Mouse (Mus musculus) liver, embryonic 11.5 days (tissue): ENCODE results near the gene Lix1l. TPM values are rescaled to one million over a fixed set of nuclear protein-coding genes. Genes with fewer than 3 reads are reported as not detected.
"Not testable (repeated sequence)": the region's sequence is repeated elsewhere in the genome, so short reads cannot be mapped to it uniquely, and the experiment has no call there.

ENCODE experiments used
- ATAC-seq: fragments of 200-750 bp; cut with Nextera tagmentation; replicated peaks from 2 replicates; pipeline ENCODE4 v1.8.0; 2017; ENCODE audit warnings: moderate number of reproducible peaks, mild to moderate bottlenecking, moderate TSS enrichment, moderate library complexity; ENCODE audit not compliant: low FRiP score
- DNase-seq: peaks from one replicate; pipeline ENCODE4 v3.0.0-alpha.2; 2017; ENCODE audit warnings: low spot score
- H3K27ac ChIP-seq: fragments of 300-500 bp; sonication (generic); 2 replicates; pipeline ENCODE4 v1.5.1; 2014; ENCODE audit warnings: mild to moderate bottlenecking, low read depth, low read length, control low read depth
- H3K27me3 ChIP-seq: fragments of 300-500 bp; sonication (generic); replicated peaks from 2 replicates; pipeline ENCODE4 v1.6.1; 2014; ENCODE audit warnings: low read length, mixed read lengths; ENCODE audit not compliant: control insufficient read depth, insufficient read depth
- H3K36me3 ChIP-seq: fragments of 300-500 bp; sonication (generic); 2 replicates; pipeline ENCODE4 v1.6.1; 2014; ENCODE audit warnings: mild to moderate bottlenecking, low read length, moderate library complexity, mixed read lengths; ENCODE audit not compliant: control insufficient read depth, insufficient read depth
- H3K4me1 ChIP-seq: fragments of 300-500 bp; sonication (generic); replicated peaks from 2 replicates; pipeline ENCODE4 v1.6.1; 2014; ENCODE audit warnings: low read length, mixed read lengths; ENCODE audit not compliant: control insufficient read depth, insufficient read depth
- H3K4me2 ChIP-seq: fragments of 300-500 bp; sonication (generic); 2 replicates; pipeline ENCODE4 v1.6.1; 2014; ENCODE audit warnings: mild to moderate bottlenecking, control low read depth, moderate library complexity
- H3K4me3 ChIP-seq: fragments of 300-500 bp; sonication (generic); 2 replicates; pipeline ENCODE4 v1.5.1; 2014; ENCODE audit warnings: low read depth, low read length, control low read depth
- H3K9ac ChIP-seq: fragments of 300-500 bp; sonication (generic); 2 replicates; pipeline ENCODE4 v1.6.1; 2014; ENCODE audit warnings: low read depth, low read length, control low read depth
- H3K9me3 ChIP-seq: fragments of 300-500 bp; sonication (generic); 2 replicates; pipeline ENCODE4 v1.6.1; 2016; ENCODE audit warnings: low read length, inconsistent platforms, mixed read lengths; ENCODE audit not compliant: control insufficient read depth
- WGBS: fragments of 180-500 bp; shearing (Covaris S2); extraction: QIAGEN DNeasy Blood & Tissue Kit; methylation state at CpG from one replicate; pipeline ENCODE4 v1.1.7; 2014; 5-methylcytosine and 5-hydroxymethylcytosine counted together
- polyA plus RNA-seq: library from polyadenylated mRNA; unstranded; fragments of >200 nt; fragmentation: Nextera tagmentation; extraction: Ambion mirVana; gene quantifications from 2 replicates; pipeline ENCODE4 v1.2.1, GENCODE M21; 2014

The Lix1l gene
- polyA plus RNA-seq, 1 experiment from 2014 or later = 3.1 TPM

- H3K9ac ChIP-seq = no peak overlapping the region
- no peaks in the 10 kb centered on the region for H3K9me3 ChIP-seq
- DNase-seq (no peak), ATAC-seq (no peak)
- no peak overlapping the region for H3K27ac ChIP-seq
- H3K4me1 ChIP-seq = peaks cover 30% of the 10 kb centered on the region
- peak overlapping the region; percentile 96 for H3K4me2 ChIP-seq
- WGBS = 50% methylated on average over 8 of the region's 8 CpGs
- H3K36me3 ChIP-seq = no peaks in the 10 kb centered on the region
- peaks cover 51% of the 10 kb centered on the region for H3K27me3 ChIP-seq
- peak overlapping the region; percentile 51; the same call in 1 of the 2 replicates for H3K4me3 ChIP-seq
These were observed 1.9 kb upstream of the Lix1l start for GRCm38 (mm10) chr3:96599069-96599393.

GRCm38 (mm10) chr3:96599411-96599810, 1.5 kb upstream of the Lix1l start:
- DNase-seq (no peak), ATAC-seq (no peak)
- no peak overlapping the region for H3K4me3 ChIP-seq
- peaks cover 30% of the 10 kb centered on the region for H3K4me1 ChIP-seq
- H3K27ac ChIP-seq = no peak overlapping the region
- 58% methylated on average over 3 of the region's 3 CpGs for WGBS
- no peak overlapping the region for H3K9ac ChIP-seq
- H3K4me2 ChIP-seq = peak overlapping the region; percentile 14; the same call in 1 of the 2 replicates
- H3K27me3 ChIP-seq = peaks cover 51% of the 10 kb centered on the region
- no peaks in the 10 kb centered on the region for H3K36me3 ChIP-seq
- H3K9me3 ChIP-seq = no peaks in the 10 kb centered on the region

- Histone ChIP-seq H3K4me3 (peak overlapping the region; percentile 86), H3K4me1 (peaks cover 25% of the 10 kb centered on the region), H3K36me3 (no peaks in the 10 kb centered on the region), H3K9me3 (no peaks in the 10 kb centered on the region), H3K9ac (peak overlapping the region; percentile 71), H3K4me2 (peak overlapping the region; percentile 92), H3K27ac (peak overlapping the region; percentile 84), H3K27me3 (peaks cover 34% of the 10 kb centered on the region)
- peak; percentile 56 for ATAC-seq
- no peak for DNase-seq
- 2% methylated on average over 40 of the region's 40 CpGs for WGBS
These were observed 370 bp downstream of the Lix1l start for GRCm38 (mm10) chr3:96601251-96601787.

GRCm38 (mm10) chr3:96601941-96602703, 1.2 kb downstream of the Lix1l start:
- Histone ChIP-seq H3K27ac (0 out of 2 replicates have a peak overlapping the region, but pooled peaks have one; percentile 84), H3K27me3 (peaks cover 26% of the 10 kb centered on the region), H3K4me1 (peaks cover 18% of the 10 kb centered on the region), H3K9ac (peak overlapping the region; percentile 71), H3K9me3 (no peaks in the 10 kb centered on the region), H3K36me3 (no peaks in the 10 kb centered on the region), H3K4me3 (peak overlapping the region; percentile 86), H3K4me2 (peak overlapping the region; percentile 92)
- no peak for ATAC-seq
- DNase-seq = no peak
- 59% methylated on average over 10 of the region's 10 CpGs for WGBS

- H3K4me3 ChIP-seq = peak overlapping the region; percentile 0; the same call in 1 of the 2 replicates
- H3K9ac ChIP-seq = no peak overlapping the region
- H3K27ac ChIP-seq = no peak overlapping the region
- peaks cover 20% of the 10 kb centered on the region for H3K27me3 ChIP-seq
- peak overlapping the region; percentile 92 for H3K4me2 ChIP-seq
- H3K4me1 ChIP-seq = peaks cover 12% of the 10 kb centered on the region
- ATAC-seq (no peak), DNase-seq (no peak)
- no peaks in the 10 kb centered on the region for H3K36me3 ChIP-seq
- no peaks in the 10 kb centered on the region for H3K9me3 ChIP-seq
- WGBS = 61% methylated on average over 5 of the region's 5 CpGs
These were observed 1.7 kb downstream of the Lix1l start for GRCm38 (mm10) chr3:96602704-96603084.

GRCm38 (mm10) chr3:96603311-96603710, 2.4 kb downstream of the Lix1l start:
- DNase-seq (no peak), ATAC-seq (no peak)
- Histone ChIP-seq H3K27ac (no peak overlapping the region), H3K9me3 (no peaks in the 10 kb centered on the region), H3K36me3 (no peaks in the 10 kb centered on the region), H3K4me1 (peaks cover 10% of the 10 kb centered on the region; the same call in 1 of the 2 replicates), H3K4me2 (peak overlapping the region; percentile 92), H3K9ac (no peak overlapping the region), H3K4me3 (no peak overlapping the region), H3K27me3 (peaks cover 14% of the 10 kb centered on the region)
- 76% methylated on average over 5 of the region's 5 CpGs for WGBS

- H3K4me1 ChIP-seq, DNase-seq, H3K4me3 ChIP-seq, H3K4me2 ChIP-seq, ATAC-seq, H3K9ac ChIP-seq, H3K27me3 ChIP-seq, H3K9me3 ChIP-seq, H3K36me3 ChIP-seq, H3K27ac ChIP-seq: not testable (repeated sequence)
- 91% methylated on average over 3 of the region's 4 CpGs for WGBS
These were observed 5.1 kb downstream of the Lix1l start for GRCm38 (mm10) chr3:96606007-96606406.

GRCm38 (mm10) chr3:96606618-96607017, 5.7 kb downstream of the Lix1l start:
- Histone ChIP-seq H3K4me2 (no peak overlapping the region), H3K4me3 (no peak overlapping the region), H3K27ac (no peak overlapping the region), H3K27me3 (no peaks in the 10 kb centered on the region), H3K4me1 (no peaks in the 10 kb centered on the region; the same call in 1 of the 2 replicates), H3K9me3 (no peaks in the 10 kb centered on the region), H3K36me3 (no peaks in the 10 kb centered on the region), H3K9ac (no peak overlapping the region)
- ATAC-seq (no peak), DNase-seq (no peak)
- 81% methylated on average over 4 of the region's 4 CpGs for WGBS

GRCm38 (mm10) chr3:96617941-96618340, 17.0 kb downstream of the Lix1l start:
- no peak for DNase-seq
- H3K27me3 ChIP-seq = no peaks in the 10 kb centered on the region
- 94% methylated on average over 3 of the region's 3 CpGs for WGBS
- no peak overlapping the region for H3K27ac ChIP-seq
- H3K9ac ChIP-seq = no peak overlapping the region
- H3K4me1 ChIP-seq = no peaks in the 10 kb centered on the region
- peaks cover 7% of the 10 kb centered on the region; the same call in 1 of the 2 replicates for H3K36me3 ChIP-seq
- no peaks in the 10 kb centered on the region for H3K9me3 ChIP-seq
- no peak for ATAC-seq
- H3K4me2 ChIP-seq = no peak overlapping the region
- H3K4me3 ChIP-seq = no peak overlapping the region
